Mouse (Mus musculus) C2C12 (cell line): ENCODE measurements around the gene Sdf4. TPM values are rescaled to one million over a fixed set of nuclear protein-coding genes. Genes with fewer than 3 reads are reported as not detected.

Source experiments
- H3K27me3 ChIP-seq: one replicate; pipeline ENCODE4 v1.6.1; 2011; ENCODE audit not compliant: control insufficient read depth, insufficient read depth, insufficient read length
- H3K36me3 ChIP-seq: one replicate; pipeline ENCODE4 v1.6.1; 2011; ENCODE audit not compliant: control insufficient read depth, insufficient read depth
- H3K4me3 ChIP-seq: one replicate; pipeline ENCODE4 v1.5.1; 2011; ENCODE audit warnings: mild to moderate bottlenecking, control low read depth; ENCODE audit not compliant: poor library complexity, insufficient read depth, severe bottlenecking
- H3K79me2 ChIP-seq: one replicate; pipeline ENCODE4 v1.6.1; 2011; ENCODE audit not compliant: control insufficient read depth, insufficient read depth
- H3K79me3 ChIP-seq: one replicate; pipeline ENCODE4 v1.6.1; 2011; ENCODE audit warnings: low read depth, control low read depth
- H3ac ChIP-seq: one replicate; pipeline ENCODE3; 2011; ENCODE audit warnings: low read depth; ENCODE audit not compliant: control insufficient read depth, insufficient read length
- CEBPB ChIP-seq: IDR thresholded peaks from one replicate; pipeline ENCODE4 v1.6.1; 2011; ENCODE audit warnings: low read depth, mild to moderate bottlenecking, control low read depth, moderate library complexity
- CTCF ChIP-seq: IDR thresholded peaks from one replicate; pipeline ENCODE4 v1.5.1; 2011; ENCODE audit not compliant: control insufficient read depth, insufficient read depth, insufficient read length
- FOSL1 ChIP-seq: IDR thresholded peaks from one replicate; pipeline ENCODE4 v1.8.0; 2011; ENCODE audit warnings: mild to moderate bottlenecking, low read length; ENCODE audit not compliant: poor library complexity, insufficient read depth, severe bottlenecking
- MAX ChIP-seq: IDR thresholded peaks from one replicate; pipeline ENCODE4 v1.6.1; 2011; ENCODE audit warnings: mild to moderate bottlenecking, control low read depth
- MYOD1 ChIP-seq: IDR thresholded peaks from one replicate; pipeline ENCODE4 v1.6.1; 2011; ENCODE audit warnings: low read depth; ENCODE audit not compliant: control insufficient read depth, insufficient read length
- MYOG ChIP-seq: IDR thresholded peaks from one replicate; pipeline ENCODE4 v1.6.1; 2011; ENCODE audit not compliant: control insufficient read depth, insufficient read length; ENCODE audit errors: extremely low read depth
- USF1 ChIP-seq: IDR thresholded peaks from one replicate; pipeline ENCODE4 v1.6.1; 2011; ENCODE audit warnings: low read depth, mild to moderate bottlenecking, control low read depth, moderate library complexity
- polyA plus RNA-seq: library from polyadenylated mRNA; unstranded; fragments of >200 nt; fragmentation: generic; extraction: Trizol; gene quantifications from one replicate; pipeline ENCODE4 v1.2.1, GENCODE M21; 2012; ENCODE audit warnings: missing spikeins

Gene Sdf4
- polyA plus RNA-seq, 1 experiment = 141 TPM

DNA sequence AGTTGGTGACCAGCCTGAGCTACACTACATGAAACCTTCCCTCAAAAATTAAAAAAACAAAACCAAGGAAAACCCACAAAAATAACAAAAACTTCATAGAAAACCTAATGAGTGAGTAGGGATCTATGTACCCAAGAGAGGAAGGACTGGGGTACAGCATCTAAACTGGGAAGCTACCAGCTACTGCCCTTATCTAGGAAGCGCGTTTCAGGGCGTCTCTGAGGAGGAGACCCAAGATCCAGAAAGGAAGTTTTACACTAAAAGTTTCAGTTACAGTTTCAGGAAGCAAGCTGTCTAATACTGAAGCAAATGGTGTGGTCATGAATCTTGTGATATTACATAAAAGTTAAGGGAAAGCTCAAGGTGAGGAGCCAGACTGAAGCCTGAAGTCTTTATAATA is 57.1 kb downstream of the Sdf4 start:
- Histone ChIP-seq H3K4me3 (no peak overlapping the region), H3K79me2 (no peaks in the 10 kb centered on the region), H3K36me3 (no peaks in the 10 kb centered on the region), H3K27me3 (peaks cover 14% of the 10 kb centered on the region), H3K79me3 (no peaks in the 10 kb centered on the region), H3ac (no peak overlapping the region)
- TF ChIP-seq MYOG (no peak), CEBPB (no peak), MYOD1 (no peak), MAX (no peak), FOSL1 (no peak), USF1 (no peak)

DNA sequence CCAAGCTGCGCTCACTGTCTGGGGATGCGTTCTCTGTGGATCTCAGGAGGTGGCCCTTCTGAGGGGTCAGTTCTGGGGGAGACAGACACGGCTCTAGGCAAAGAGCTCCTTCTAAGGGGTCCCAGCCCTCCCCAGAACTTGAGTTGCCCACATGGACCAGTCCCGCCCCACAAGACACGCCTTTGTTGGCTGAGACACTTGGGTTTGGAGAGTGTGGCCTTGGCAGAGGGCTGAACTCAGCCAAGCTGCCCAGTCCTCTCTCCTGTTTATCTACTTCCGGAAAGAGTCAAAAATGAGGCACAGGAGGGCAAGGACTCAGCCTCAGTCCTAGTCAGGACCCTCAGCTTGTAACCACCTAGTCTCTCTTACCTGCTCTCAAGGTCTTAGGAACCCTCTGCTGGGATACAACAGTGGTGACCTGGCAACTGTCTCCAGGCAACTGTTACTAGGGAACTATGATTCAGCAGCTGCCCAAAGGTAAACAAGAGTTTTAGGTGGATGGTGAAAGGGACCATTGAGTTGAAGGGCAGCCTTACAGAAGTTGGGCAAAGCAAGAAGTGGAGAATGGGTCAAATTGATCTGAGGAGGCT is 57.8 kb downstream of the Sdf4 start:
- no peak overlapping the region for H3K4me3 ChIP-seq
- H3K79me2 ChIP-seq = no peaks in the 10 kb centered on the region
- H3K36me3 ChIP-seq = no peaks in the 10 kb centered on the region
- TF ChIP-seq MAX (no peak), USF1 (no peak), MYOD1 (no peak), FOSL1 (no peak), CTCF (no peak), CEBPB (no peak), MYOG (no peak)
- H3ac ChIP-seq = no peak overlapping the region
- H3K79me3 ChIP-seq = no peaks in the 10 kb centered on the region
- H3K27me3 ChIP-seq = peaks cover 19% of the 10 kb centered on the region

DNA sequence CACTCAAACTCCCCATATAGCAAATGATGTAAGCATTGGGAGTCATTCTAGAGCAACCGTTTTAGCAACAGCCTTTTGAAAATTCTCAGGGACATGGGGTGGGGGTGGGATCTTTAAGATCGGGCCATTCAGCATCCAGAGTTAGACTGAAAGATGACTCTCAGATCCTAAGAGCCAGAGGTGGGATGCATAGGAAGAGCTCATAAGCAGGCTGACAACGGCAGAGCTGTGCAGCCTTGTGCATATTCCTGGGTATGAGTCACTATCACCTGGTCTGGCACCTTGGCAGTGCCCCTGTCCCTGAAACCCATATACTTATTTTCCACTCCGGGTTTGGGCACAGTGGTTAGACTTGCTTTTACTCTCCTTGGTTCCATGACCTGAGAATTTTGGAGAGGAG is 60.4 kb downstream of the Sdf4 start:
- TF ChIP-seq FOSL1 (no peak), MYOG (no peak), CEBPB (no peak), MAX (no peak), MYOD1 (no peak), CTCF (no peak), USF1 (no peak)
- Histone ChIP-seq H3K4me3 (no peak overlapping the region), H3K27me3 (peaks cover 31% of the 10 kb centered on the region), H3K36me3 (no peaks in the 10 kb centered on the region), H3K79me3 (no peaks in the 10 kb centered on the region), H3K79me2 (no peaks in the 10 kb centered on the region), H3ac (no peak overlapping the region)

DNA sequence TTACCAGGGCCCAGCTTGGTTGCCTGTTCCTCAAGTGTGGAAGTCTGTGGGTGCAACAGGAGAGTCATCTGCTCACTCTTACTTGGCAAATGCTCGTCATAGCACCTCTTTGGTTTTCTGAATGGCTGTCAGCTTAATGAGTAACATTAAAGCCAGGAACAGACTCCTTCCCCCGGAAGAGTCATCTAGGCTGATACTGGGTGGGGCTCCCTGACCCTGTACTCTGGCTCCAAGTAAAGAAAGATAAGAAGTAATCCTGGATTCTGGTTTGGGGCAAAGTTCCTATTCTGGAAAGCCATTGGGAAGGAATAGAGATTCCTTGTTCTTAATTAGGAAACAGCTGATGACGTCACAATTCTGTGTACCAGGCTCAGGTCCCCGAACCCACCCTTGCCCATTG is 61.5 kb downstream of the Sdf4 start:
- TF ChIP-seq USF1 (no peak), CEBPB (no peak), MYOD1 (no peak), MYOG (no peak), CTCF (no peak)
- Histone ChIP-seq H3K27me3 (peaks cover 35% of the 10 kb centered on the region), H3K4me3 (no peak overlapping the region), H3K79me3 (no peaks in the 10 kb centered on the region), H3ac (no peak overlapping the region), H3K79me2 (no peaks in the 10 kb centered on the region), H3K36me3 (no peaks in the 10 kb centered on the region)

DNA sequence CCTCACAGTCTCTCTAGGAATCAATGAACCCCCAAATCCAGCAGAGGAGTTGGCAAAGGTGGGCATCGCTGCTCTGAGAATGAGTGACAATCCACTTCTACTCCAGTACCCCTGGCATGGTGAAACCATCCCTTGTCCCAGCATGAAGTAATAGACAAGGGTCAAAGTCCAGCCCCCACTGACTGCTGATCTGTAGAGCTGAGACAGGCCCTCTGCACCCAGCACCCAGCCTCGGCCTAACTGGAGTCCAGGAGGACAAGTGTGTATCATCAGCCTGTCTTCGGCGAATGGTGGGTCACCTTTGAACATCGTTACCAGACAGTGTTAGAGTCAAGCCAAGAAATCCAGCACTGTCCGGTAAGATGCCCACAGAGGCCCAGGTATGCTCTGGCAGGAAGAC is 61.9 kb downstream of the Sdf4 start:
- Histone ChIP-seq H3K27me3 (peaks cover 39% of the 10 kb centered on the region), H3ac (no peak overlapping the region), H3K4me3 (no peak overlapping the region), H3K79me2 (no peaks in the 10 kb centered on the region), H3K79me3 (no peaks in the 10 kb centered on the region), H3K36me3 (no peaks in the 10 kb centered on the region)
- TF ChIP-seq CEBPB (no peak), CTCF (no peak), MYOD1 (no peak), MYOG (no peak), FOSL1 (no peak), MAX (no peak), USF1 (no peak)

DNA sequence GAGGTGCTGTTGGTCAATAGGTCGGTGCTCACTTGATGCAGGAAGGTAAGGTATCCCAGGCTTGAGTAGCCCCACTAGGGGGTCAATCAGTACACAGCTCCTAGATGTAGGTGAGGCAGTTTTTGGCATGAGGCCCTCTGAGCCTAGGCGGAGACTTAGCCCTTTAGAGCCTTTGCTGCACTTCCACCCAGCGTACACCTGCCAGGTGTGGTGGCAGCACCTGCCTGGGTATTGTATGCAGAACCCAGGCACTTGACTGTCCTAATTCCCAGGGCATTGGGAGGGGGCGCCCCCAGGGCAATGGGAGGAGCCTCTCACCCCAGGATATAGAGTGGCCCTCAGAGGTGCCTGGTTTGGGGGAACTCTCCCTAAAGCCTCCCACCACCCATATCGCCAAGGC is 62.5 kb downstream of the Sdf4 start:
- H3K79me2 ChIP-seq = no peaks in the 10 kb centered on the region
- H3K27me3 ChIP-seq = peaks cover 45% of the 10 kb centered on the region
- TF ChIP-seq MAX (no peak), MYOD1 (no peak)
- H3ac ChIP-seq = no peak overlapping the region
- H3K36me3 ChIP-seq = no peaks in the 10 kb centered on the region
- H3K79me3 ChIP-seq = no peaks in the 10 kb centered on the region
- no peak overlapping the region for H3K4me3 ChIP-seq
